Mouse (Mus musculus) left cerebral cortex, postnatal 36 days (tissue): ENCODE results near the gene BC005537. TPM values are rescaled to one million over a fixed set of nuclear protein-coding genes. Genes with fewer than 3 reads are reported as not detected.
A peak's percentile ranks its signal among the peaks of the same experiment; 100 is the strongest.
"Not testable (repeated sequence)": the region's sequence is repeated elsewhere in the genome, so short reads cannot be mapped to it uniquely, and the experiment has no call there.

Experiments
- DNase-seq, 2 experiments: peaks; one replicate each; pipeline ENCODE4 v3.0.0; 2021 to 2022; ENCODE audit warnings: low spot score in 2 of 2, mixed read lengths in 1 of 2
- intact Hi-C: fragments of 180-260 bp; cut with DNase I; formaldehyde crosslinking; loops from one replicate; pipeline ENCODE4 v1.15.1; 2025
- total RNA-seq, 2 experiments: library from RNA; stranded (reverse); gene quantifications; 2 replicates each; pipeline ENCODE4 v1.2.3; 2021

The BC005537 gene
- total RNA-seq, 2 experiments from 2014 or later, result 156 to 161 TPM

DNA sequence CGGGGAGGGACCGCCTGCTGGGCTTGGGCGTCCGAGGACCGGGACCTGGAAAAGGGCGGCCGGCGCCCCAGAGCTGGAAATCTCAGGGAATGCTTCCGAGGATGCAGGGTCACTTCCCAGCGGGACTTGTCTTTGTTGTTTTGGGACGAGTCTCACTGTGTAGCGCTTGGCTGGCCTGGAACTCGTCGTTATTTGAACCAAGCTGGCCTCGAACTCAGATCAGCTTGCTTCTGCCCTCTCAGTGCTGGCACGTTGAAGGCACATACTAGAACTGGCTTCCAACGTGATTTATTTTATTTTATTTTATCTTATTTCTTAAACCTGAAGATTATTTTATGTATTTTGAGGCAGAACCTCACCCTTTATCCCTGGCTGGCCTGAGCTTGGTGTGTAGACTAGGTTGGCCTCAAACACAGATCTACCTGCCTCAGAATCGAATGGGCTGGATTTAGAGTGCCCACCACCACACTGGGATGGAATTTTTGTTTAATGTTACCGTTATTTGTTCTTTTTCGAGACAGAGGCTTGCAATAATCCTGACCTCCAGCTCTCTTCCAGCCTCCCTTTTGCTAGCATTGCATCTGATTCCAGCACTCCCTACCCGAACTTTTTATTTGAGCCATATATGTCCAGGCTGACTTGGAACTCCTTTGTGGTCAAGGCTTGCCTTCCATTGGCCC is 30.8 kb downstream of the BC005537 start:
- intact Hi-C loops, result no loop called here
- DNase-seq, result no peak

DNA sequence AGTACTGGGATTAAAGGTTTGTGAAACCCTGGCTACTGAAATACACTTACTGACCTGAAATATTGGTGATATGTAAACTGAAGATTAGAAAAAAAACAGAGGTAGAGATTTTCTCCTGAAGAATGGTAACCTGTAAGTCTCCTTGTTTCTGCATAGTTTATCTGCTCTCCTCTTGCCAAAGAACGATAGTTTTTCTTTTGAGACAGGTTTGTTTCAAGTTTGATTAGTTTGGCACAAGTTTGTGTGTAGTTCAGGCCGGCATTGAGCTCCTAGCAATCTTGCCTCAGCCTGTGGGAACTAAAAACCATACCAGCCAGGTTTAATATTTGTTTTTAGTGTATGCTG is 31.3 kb downstream of the BC005537 start:
- intact Hi-C loops, result no loop called here

GRCm38 (mm10) chr13:24837765-24838164 is 36.3 kb downstream of the BC005537 start:
- intact Hi-C loops, DNase-seq: not testable (repeated sequence)

More for the DNA sequence above, 31.3 kb downstream of the BC005537 start:
- DNase-seq, result no peak

DNA sequence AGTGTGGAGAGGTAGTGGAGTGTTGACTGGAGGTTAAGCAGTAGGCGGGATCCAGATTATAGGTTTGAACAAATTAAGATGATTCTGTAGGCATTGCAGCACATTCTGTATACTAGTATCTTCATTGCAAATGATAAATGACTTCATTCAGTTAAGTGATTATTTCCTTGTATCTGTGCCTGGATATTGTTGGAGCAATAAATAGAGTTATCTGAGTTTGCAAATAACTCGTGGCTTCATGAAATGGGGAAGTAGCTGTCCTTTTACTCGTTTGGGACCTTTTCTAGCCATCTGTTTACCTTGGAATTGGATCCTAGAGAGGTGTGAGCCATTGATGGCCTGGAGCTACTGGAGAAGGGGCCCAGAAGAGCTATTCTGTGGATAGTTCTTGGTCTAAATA is 38.4 kb downstream of the BC005537 start:
- intact Hi-C loops, result no loop called here

GRCm38 (mm10) chr13:24841702-24842101 is 40.2 kb downstream of the BC005537 start:
- intact Hi-C loops, result no loop called here
- no peak for DNase-seq

More for the DNA sequence above, 38.4 kb downstream of the BC005537 start:
- DNase-seq, result no peak

DNA sequence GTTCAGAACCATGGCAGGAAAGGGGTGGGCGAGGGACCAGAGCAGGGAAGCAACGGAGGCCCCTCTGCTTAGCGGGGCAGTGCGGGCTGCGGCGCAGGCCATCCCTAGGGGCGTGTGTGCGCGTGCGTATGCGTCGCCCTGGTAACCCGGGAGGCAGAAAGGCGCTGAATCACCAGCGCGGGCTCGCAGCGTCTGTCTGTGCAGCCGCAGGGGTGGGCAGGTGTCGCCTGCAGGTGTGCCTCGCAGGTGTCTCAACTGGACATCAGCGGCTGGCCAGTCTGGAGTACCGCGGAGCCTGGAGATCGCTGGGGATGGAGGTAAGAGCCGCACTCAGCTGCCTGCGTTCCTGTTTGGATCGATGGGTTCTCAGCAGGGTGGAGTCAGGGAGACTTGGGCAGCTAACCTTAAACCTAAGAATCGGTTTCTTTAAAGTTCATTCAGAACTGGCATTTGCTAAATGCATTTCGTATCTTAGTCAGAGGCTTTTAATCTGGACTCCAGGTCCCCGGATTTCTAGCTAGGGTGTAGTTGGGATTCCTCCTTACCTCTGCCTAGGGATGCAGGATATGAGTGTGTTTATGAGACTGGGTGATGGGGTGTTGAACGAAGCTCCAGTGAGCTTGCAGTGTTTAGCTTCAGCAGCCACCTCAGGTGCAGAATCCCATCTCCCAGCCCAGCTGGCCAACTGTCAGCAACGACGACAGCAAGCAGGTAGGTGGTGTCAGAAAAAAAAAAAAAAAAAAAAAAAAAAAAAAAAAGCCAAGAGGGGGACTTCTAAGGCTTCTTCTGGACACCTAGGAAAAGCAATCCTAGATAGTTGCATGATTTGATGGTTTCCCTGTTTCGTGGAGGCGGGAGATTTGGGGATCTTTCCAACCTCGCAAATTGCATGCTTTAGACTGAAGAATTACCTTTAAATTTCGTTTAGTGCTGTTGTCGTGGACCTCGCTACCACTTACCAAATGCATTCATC is 43.8 kb downstream of the BC005537 start, which contains the start of gene D130043K22Rik:
D130043K22Rik (plus strand) TSS at position 153 of the 973 bp plus-strand sequence.
- DNase-seq, result peak; percentile 79 to 83
- intact Hi-C loops, result no loop called here

DNA sequence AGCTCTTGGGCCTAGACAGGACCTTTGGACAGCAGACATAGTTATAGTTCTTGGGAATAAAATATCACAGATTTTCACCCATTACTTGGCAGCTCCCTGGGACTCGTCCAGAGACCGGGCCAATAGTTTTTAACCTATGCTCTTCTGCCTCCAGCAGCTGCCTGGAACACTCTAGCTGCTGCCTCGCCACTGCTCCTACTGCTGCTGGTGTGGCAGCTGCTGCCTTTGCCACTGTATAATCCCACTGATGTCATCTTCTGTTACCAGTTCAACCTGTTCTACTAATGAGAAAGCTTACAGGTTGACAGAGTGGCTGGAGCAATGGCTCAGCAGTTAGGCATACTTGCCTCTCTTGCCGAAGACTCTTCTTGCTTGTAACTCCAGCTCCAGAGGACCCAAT is 47.9 kb downstream of the BC005537 start:
- DNase-seq, result no peak
- intact Hi-C loops, result no loop called here

DNA sequence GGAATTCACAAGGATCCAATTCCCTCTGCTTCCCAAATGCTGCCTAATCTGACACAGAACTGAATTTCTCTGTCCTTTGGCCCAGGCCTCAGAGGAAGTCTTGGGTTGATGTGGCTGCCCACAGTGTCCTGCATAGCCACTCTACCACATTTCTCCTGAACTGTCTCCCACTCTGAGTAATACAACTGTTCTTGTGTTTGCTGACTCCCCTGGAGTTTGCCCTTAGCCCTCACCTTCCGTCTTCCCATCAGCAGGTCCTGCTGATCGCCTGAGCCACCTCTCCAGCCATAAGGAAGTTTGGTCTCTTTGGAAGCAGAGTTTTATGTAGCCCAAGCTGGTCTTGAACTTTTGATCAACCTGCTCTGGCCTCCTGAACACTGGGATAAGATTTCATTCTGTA is 50.5 kb downstream of the BC005537 start:
- intact Hi-C loops, result no loop called here
- no peak for DNase-seq

DNA sequence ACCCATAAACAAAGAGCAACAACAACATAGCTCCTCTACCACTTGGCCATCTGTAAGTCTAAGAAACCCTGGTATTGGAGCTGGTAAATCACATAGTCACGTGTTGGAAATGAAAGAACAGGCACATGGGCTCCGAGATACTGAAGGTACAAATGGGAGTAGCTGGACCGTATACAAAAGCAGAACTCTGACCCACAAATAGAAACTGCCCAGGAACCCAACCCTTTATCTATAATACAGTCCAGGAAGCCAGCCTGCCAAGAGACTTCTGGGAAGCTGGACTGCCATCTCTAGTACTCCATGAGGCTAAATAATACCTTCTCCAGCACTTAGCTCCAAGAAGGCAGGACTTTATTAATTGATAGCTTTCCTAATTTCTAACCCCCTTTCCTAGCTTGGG is 51.1 kb downstream of the BC005537 start:
- intact Hi-C loops, result no loop called here
- no peak for DNase-seq

DNA sequence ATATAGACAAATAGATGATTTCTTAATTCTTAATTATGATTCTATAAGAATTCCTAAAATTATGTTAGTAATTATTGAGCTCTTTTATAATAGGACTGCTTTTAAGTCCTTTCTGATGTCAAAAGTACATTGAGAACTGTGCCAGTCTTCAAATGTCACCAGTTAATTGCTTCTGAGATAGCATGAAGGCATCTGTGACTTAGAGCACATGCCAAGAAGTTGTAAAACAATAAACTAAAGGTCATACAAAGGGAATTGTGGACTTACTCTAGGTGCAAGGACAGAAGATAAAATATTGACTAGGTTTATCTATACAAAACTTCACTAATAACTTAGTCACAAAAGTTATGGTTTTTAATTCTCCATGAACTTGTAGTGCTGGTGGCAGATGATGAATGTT is 57.7 kb downstream of the BC005537 start:
- intact Hi-C loops, result no loop called here
- DNase-seq, result no peak

DNA sequence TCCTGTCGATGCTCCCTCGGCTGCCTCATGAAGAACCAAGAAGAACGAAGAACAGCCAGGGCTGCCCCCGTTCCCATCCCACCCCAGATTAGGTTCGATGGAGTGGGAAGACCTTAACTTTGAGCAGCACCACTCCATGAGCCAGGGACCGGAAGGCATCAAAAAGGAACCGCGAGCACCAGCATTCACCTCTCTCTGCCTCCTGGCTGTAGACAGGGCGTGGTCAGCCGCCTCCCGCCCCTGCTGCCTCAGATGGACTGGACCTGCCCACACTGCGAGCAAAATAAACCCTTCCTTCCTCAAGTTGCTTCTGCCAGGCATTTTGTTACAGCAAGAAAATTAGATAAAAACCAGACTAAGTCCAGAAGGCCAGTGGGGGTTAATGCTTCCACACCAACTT is 59.6 kb downstream of the BC005537 start:
- intact Hi-C loops, result no loop called here
- DNase-seq, result no peak

- intact Hi-C loops, result no loop called here
- DNase-seq, result no peak
Measured at GRCm38 (mm10) chr13:24862021-24862420, 60.6 kb downstream of the BC005537 start.

DNA sequence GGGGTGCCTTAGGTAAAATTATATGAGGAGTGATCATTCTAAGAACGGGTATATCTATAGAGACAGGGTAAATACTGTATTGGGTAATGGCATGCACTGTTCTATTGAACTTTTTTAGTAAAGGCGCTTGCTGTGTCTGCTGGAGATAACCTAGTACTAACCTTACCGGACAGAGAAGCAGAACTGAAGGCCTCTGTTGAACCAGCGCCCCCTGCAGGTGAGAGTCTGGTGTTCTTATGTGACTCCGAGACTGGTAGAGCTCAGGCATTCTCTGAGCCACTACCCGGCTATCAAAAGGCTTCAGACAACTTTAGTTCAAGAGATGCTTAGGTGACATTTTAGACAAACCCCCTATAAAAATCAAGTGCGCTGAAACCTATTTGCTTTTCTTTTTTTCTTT is 61.1 kb downstream of the BC005537 start:
- DNase-seq, result peak; percentile 34 to 37

More for the DNA sequence above, 61.1 kb downstream of the BC005537 start:
- intact Hi-C loops, result no loop called here

Other genes starting within 250 kb of the BC005537 start
- gene Ripor2, start 219.5 kb upstream of the BC005537 start, total RNA-seq, result 10 to 100 TPM; 53.0 to 67.2 TPM
- gene Armh2, start 60.4 kb upstream of the BC005537 start, total RNA-seq, result not detected
- 1 to 10 TPM; 3.1 to 5.0 TPM for gene Gmnn, start 39.7 kb upstream of the BC005537 start, total RNA-seq
- 10 to 100 TPM; 81.0 to 89.7 TPM for gene Acot13, start 29.9 kb downstream of the BC005537 start, total RNA-seq
- gene Tdp2, start 30.0 kb downstream of the BC005537 start, total RNA-seq, result 10 to 100 TPM; 19.0 to 21.6 TPM
- gene D130043K22Rik, start 43.5 kb downstream of the BC005537 start, total RNA-seq, result 10 to 100 TPM; 29.8 to 33.6 TPM
- gene Aldh5a1, start 136.0 kb downstream of the BC005537 start, total RNA-seq, result 10 to 100 TPM; 55.4 to 57.0 TPM
- gene Gpld1, start 141.5 kb downstream of the BC005537 start, total RNA-seq, result 10 to 100 TPM; 19.0 to 19.2 TPM
- 10 to 100 TPM; 48.3 to 62.3 TPM for gene Mrs2, start 218.7 kb downstream of the BC005537 start, total RNA-seq